Mouse (Mus musculus): ENCODE results near the gene Ttpal. TPM values are rescaled to one million over a fixed set of nuclear protein-coding genes. Genes with fewer than 3 reads are reported as not detected.

Ttpal gene
- 119 TPM for polyA plus RNA-seq (2015; fragmentation: Illumina TruSeq; extraction: RNeasy Lipid Tissue Mini Kit (QIAGEN cat#74804); ENCODE audit: insufficient read depth, low replicate concordance)

GRCm38 (mm10) chr2:163602101-163602971 is at the start of gene Ttpal:
Gene Ttpal, plus strand, starts transcription at chr2:163602314.

GRCm38 (mm10) chr2:163644575-163645385 is 42.7 kb downstream of the Ttpal start, which contains the start of gene Serinc3:
Gene Serinc3, minus strand, starts transcription at chr2:163645131.

GRCm38 (mm10) chr2:163657975-163658886 is 56.1 kb downstream of the Ttpal start, which contains the start of gene Pkig:
Gene Pkig, plus strand, starts transcription at chr2:163658386.

Other genes with a start within 250 kb of the Ttpal start
- 1.0 TPM for gene Jph2, start 204.3 kb upstream of the Ttpal start, polyA plus RNA-seq (2015; fragmentation: Illumina TruSeq; extraction: RNeasy Lipid Tissue Mini Kit (QIAGEN cat#74804); ENCODE audit: insufficient read depth, low replicate concordance)
- gene Oser1, start 177.6 kb upstream of the Ttpal start, polyA plus RNA-seq (2015; fragmentation: Illumina TruSeq; extraction: RNeasy Lipid Tissue Mini Kit (QIAGEN cat#74804); ENCODE audit: insufficient read depth, low replicate concordance) = 74.7 TPM
- not detected for gene Gdap1l1, start 163.8 kb upstream of the Ttpal start, polyA plus RNA-seq (2015; fragmentation: Illumina TruSeq; extraction: RNeasy Lipid Tissue Mini Kit (QIAGEN cat#74804); ENCODE audit: insufficient read depth, low replicate concordance)
- gene Fitm2, start 129.7 kb upstream of the Ttpal start, polyA plus RNA-seq (2015; fragmentation: Illumina TruSeq; extraction: RNeasy Lipid Tissue Mini Kit (QIAGEN cat#74804); ENCODE audit: insufficient read depth, low replicate concordance) = 5.3 TPM
- not detected for gene R3hdml, start 110.0 kb upstream of the Ttpal start, polyA plus RNA-seq (2015; fragmentation: Illumina TruSeq; extraction: RNeasy Lipid Tissue Mini Kit (QIAGEN cat#74804); ENCODE audit: insufficient read depth, low replicate concordance)
- gene Hnf4a, start 95.5 kb upstream of the Ttpal start, polyA plus RNA-seq (2015; fragmentation: Illumina TruSeq; extraction: RNeasy Lipid Tissue Mini Kit (QIAGEN cat#74804); ENCODE audit: insufficient read depth, low replicate concordance) = not detected
- 1,018 TPM for gene Serinc3, start 42.8 kb downstream of the Ttpal start, polyA plus RNA-seq (2015; fragmentation: Illumina TruSeq; extraction: RNeasy Lipid Tissue Mini Kit (QIAGEN cat#74804); ENCODE audit: insufficient read depth, low replicate concordance)
- 56.6 TPM for gene Pkig, start 56.1 kb downstream of the Ttpal start, polyA plus RNA-seq (2015; fragmentation: Illumina TruSeq; extraction: RNeasy Lipid Tissue Mini Kit (QIAGEN cat#74804); ENCODE audit: insufficient read depth, low replicate concordance)
- gene Ada, start 147.9 kb downstream of the Ttpal start, polyA plus RNA-seq (2015; fragmentation: Illumina TruSeq; extraction: RNeasy Lipid Tissue Mini Kit (QIAGEN cat#74804); ENCODE audit: insufficient read depth, low replicate concordance) = 7.8 TPM
- 1.0 TPM for gene Ccn5, start 218.5 kb downstream of the Ttpal start, polyA plus RNA-seq (2015; fragmentation: Illumina TruSeq; extraction: RNeasy Lipid Tissue Mini Kit (QIAGEN cat#74804); ENCODE audit: insufficient read depth, low replicate concordance)

Measured in spleen, adult 10 weeks (tissue).